Mouse (Mus musculus): ENCODE data around the gene Golga3. TPM values are rescaled to one million over a fixed set of nuclear protein-coding genes. Genes with fewer than 3 reads are reported as not detected.

The Golga3 gene
- total RNA-seq (2022) = 10 to 100 TPM; 49.5 to 52.7 (median 50.6) TPM

DNA sequence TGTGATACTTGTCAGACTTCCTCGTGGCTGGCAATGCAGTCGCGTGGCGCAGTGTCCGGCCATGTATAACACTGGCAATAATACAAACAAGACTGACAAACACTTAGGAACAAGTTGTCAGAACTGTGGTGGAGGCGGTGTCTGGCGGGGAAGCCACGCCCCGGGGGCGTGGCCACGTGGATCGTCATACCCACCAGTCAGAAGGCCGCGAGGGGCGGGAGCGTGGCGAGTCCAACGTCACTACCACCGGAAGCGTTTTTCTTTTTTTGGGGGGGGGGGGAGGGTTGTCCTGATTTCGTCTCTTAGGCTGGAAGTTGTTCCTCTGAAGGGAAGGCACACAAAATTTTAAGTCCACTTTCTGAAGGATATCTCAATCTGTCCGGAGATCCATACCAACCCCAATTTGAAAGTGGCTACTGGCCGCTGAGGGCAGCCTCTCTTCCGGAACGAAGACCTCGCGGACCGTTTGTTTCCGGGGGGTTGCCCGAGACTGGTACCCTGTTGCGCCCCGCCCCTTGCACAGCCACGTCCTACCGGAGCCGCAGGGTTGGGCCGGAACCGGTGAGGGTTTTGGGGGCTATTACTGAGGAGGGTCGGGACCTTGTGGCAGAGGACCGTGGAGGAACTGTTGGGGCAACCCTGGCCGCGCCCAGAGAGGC lies at the start of gene Golga3:
Golga3 (plus strand) TSS at position 340 of the 659 bp plus-strand sequence.
- DNase-seq (ENCODE audit: low spot score in 2 of 2) = peak; percentile 85 to 89

DNA sequence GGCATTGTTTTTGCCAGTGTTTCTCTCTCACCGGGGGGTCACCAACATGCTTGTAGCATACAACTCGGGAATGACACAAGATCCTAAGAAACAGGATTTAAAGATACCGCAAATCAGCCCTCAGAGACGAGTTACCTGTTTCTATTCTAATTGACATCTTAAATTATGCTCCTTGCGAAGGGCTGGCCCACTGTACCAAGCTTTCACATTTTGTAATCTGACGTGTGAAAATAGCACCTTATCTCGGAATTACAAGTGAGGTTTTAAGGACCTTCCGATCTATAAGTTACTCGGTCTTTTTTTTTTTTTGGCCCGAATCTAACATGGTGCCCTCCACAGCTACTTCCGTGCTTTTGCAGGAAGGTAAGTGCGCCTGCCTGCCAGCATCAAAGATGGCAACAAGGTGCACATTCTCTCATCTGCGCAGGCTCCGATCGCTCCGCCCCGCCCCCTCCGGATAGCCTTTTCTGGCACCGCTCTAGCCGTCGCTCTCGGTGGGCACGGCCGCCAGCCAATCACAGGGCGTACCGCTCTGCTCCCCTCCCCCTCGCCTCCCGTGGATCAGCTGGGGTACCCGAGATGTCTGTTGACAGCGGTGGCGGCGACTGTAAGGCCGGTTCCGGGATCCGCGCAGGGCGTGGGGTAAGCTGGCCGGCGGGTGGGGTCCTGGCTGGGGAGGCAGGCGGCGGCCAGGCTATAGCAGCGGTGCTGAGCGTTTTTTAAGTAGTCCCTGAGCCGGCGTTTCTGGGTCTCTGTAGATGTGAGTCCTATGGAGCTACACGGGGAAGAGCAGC lies 41.0 kb upstream of the Golga3 start, which contains the start of gene Chfr:
Chfr (plus strand) TSS at position 550 of the 794 bp plus-strand sequence.
- peak; percentile 98 to 100 for DNase-seq (ENCODE audit: low spot score in 2 of 2)

DNA sequence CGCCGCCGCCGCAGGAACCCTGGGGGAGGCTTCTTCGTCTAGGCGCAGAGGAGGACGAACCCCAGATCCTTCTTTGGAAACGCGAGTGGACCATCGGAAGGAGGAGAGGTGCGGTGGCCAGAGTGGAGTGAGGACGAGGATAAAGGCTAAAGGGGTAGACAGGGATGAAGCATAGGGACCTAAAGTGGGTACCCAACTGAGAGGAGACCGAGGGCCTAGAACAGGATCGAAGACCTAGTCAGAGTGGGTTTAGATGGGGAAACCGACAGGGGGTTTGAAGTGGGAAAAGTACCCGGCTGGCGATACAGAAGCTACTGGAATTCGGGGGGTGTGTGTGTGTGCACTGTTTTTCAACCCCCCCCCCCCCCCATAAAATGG lies 40.4 kb upstream of the Golga3 start:
- DNase-seq (ENCODE audit: low spot score in 2 of 2) = no peak

DNA sequence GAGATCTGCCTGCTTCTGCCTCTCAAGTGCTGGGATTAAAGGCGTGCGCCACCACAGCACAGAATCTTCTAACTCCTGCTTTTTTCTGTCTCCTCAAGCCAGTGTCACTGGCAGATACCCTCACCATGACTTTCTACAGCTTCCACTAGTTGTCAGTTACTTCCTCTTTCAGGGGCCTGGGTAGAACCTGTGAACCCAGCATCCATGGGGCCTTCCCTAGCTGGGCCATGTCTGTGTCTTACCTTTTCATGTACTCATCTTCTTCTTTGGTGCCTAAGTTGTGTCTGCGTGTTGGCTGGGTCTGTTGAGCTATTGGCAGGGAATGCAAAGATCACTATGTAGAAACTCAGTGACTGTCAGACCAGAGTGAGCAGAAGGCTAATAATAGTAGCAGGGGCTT lies 38.7 kb upstream of the Golga3 start:
- DNase-seq (ENCODE audit: low spot score in 2 of 2) = no peak

DNA sequence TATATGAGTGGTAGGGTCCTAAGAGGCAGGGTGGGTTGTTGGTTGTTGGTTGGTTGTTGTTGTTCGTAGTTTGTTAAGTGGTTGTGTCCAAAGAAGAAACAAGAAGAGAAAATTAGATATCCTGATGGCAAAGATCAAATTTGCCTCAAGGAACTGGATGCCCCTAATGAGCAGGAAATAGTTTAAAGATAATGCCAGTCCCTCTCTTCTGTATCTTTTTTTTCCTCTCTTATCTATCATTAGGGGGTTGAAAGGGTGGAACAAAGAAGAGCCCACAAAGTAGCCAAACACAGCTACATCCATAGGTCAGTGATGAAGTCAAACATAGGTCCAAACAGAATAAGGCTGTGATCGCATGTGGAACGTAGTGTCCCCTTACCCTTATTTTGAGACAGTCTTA lies 37.2 kb upstream of the Golga3 start:
- no peak for DNase-seq (ENCODE audit: low spot score in 2 of 2)

DNA sequence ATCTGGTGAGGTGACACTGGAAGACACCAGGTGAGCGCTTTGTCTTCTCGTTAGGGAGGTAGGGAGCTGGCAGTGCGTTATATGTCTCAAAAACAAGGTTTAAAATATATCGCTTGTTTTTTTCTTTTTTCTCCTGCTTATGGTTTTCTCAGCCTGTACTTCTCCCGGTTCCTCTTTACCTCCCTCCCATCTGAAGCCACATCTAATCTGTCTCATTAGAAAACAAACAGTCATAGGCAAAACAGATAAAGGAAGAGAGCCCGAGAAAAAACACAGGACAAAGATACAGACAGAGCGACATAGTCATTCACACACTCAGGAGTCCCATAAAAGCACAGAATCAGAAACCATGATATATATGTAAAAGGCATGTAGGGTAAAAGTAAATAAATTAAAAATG lies 36.1 kb upstream of the Golga3 start:
- DNase-seq (ENCODE audit: low spot score in 2 of 2) = no peak

DNA sequence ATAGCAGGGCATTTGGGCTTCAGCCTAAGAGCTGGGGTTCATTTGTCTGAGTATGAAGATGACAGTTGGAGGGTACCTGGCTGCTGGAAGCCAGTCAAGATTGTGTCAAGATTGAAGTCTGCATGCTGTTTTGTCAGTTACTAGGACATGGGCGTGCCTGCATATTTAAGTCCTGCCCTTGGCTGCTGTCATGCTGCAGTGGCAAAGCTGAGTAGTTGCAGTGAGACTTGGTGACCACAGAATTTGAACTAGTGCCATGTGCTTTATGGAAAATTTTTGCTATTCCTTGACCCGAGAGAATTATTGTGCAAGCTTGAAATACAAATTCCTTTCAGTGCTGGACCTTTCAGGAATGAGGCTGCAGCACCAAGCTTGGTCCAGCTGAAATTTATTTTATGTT lies 34.2 kb upstream of the Golga3 start:
- no peak for DNase-seq (ENCODE audit: low spot score in 2 of 2)

DNA sequence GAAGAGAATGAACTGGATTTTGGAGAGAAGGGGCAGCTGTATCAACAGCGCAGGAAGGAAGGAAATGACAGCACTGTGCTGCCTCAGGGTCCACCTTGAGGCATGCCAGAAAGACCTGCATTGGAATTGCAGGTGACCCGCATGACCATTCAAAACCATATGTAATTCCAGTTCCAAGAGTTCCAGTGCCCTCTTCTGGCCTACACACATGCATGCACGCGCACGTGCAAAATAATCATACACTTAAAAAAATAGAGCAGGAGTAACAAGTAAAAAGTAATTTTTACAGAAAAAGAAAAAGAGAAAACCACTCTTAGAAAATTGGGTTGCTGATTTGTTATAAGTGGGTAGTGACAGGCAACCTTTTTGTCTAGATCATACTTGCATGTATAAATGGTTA lies 33.5 kb upstream of the Golga3 start:
- DNase-seq (ENCODE audit: low spot score in 2 of 2) = no peak

DNA sequence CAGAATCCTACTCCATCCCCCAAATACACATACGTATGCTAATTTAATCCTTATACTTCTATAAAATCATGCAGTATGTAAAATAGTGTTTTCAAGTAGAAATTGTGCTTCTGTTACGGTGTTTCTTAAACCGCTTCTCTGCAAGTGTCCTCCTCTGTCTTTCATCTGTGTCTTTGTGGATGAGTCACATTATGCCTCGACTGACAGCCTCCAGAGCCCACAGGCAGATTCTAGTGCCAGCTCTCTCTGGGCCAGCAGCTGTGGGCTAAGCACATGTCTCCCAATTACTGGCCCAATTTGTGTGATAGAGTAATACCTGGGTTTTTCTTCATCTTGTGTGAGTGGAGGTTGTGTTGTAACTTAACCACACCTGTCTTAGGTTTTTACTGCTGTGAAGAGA lies 7.1 kb upstream of the Golga3 start:
- no peak for DNase-seq (ENCODE audit: low spot score in 2 of 2)

DNA sequence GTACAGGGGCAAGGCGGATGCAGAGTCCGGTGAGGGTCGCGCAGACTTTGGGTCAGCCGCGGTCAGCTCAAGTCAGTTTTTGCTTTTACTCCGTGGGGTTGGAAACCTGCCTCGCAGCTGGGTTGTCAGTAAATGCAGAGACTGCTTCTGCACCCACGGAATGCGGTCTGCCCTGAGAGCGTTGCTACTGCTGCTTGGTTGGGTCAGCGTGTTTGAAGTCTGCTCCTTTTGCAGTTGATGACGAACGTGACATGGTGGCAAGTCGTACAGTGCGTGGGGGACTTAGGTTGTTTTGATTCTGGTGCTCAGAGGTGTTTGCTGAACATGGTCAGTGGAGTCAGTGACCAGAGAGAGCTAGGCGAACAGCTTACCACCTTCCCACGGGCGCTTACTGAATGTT lies 520 bp downstream of the Golga3 start:
- no peak for DNase-seq (ENCODE audit: low spot score in 2 of 2)

DNA sequence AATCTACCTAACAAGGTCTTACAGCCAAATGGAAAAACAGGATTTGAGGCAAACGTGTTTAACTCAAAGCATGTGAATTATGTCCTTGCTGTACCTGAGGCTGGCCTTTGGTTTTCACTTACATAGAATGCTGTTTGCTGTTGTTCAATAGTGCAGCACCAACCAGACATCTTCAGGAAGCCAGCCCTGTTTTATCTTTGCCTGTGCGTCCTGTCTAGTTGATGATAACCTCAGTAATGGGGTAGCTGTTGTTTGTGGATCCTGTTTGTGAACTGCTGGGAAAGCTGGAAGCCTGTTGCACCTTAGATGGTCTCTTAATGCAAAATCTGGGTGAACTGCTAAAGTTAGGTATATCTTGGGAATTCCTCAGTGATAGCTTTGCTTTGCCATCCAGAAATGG lies 2.1 kb downstream of the Golga3 start:
- no peak for DNase-seq (ENCODE audit: low spot score in 2 of 2)

DNA sequence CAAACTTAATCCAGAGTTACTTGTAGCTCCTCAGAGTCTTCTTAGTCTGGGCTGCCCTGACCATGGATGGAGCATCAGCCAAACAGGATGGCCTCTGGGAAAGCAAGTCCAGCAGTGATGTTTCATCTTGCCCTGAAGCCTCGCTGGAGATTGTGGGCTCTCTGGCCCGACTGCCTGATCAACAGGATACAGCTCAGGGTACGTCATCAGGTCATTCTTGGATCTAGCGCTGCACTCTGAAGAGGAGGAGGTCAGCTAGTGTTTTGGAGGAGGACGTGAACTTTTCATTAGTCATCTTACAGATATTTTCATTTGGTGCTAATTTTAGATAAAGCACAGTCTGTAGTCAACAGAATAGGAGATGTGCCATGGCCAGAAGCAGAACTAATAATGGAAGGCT lies 5.2 kb downstream of the Golga3 start:
- no peak for DNase-seq (ENCODE audit: low spot score in 2 of 2)

DNA sequence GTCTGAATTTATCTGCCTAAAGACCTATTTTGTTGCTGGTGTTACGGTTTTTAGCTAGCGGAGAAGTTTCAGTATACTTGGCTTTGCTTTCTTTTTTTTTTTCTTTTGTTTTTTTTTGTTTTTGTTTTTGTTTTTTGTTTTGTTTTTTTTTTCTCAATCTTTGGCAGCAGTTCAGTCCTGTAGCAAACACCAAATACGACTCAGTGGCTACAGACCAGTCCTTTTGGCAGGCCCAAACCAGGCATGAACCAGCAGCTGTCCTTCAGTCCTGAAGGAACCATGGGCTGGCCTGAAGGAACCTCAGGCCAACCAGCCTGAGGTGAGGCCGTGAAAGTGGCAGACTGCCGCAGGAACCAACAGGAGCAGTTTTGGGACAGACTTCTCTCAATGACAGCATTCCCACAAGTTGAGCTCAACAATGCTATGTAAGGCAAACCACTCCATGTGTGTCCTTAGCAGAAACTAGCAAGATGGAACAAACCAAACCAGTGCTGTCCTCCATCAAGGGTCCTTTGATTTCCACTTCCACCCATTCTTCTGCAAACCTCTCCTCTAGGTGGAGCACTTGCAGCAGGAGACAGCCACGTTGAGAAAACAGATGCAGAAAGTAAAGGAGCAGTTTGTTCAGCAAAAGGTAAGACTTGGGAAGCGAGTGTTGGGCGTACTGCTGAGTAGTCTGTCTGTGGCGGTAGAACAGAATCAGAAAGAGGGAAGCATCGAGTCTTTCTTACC lies 26.8 kb downstream of the Golga3 start:
- no peak for DNase-seq (ENCODE audit: low spot score in 2 of 2)

DNA sequence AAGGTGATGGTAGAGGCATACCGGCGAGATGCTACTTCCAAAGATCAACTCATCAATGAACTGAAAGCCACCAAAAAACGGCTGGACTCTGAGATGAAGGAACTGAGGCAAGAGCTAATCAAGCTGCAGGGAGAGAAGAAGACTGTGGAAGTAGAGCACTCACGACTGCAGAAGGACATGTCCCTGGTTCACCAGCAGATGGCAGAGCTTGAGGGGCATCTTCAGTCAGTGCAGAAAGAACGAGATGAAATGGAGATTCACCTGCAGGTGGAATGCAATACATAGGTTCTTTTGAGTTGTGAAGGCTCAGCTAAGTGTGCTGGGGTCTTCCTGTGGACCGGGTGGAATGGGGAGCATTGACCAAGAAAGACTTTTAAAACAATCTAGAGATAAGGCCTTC lies 28.3 kb downstream of the Golga3 start:
- no peak for DNase-seq (ENCODE audit: low spot score in 2 of 2)

DNA sequence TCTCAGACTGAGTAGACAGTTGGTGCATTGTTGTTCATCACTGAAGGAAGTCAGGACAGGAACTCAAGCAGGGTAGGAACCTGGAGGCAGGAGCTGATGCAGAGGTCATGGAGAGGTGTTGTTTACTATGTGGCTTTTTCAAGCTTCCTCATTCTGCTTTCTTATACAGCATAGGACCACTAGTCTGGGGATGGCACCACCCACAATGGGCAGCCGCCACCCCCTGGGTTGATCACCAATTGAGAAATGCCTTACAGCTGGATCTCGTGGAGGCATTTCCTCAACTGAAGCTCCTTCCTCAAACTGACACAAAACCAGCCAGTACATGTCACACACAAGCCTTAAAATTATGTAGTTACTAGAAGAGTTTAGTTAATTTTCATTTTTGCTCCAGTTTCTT lies 34.8 kb downstream of the Golga3 start:
- DNase-seq (ENCODE audit: low spot score in 2 of 2) = no peak

DNA sequence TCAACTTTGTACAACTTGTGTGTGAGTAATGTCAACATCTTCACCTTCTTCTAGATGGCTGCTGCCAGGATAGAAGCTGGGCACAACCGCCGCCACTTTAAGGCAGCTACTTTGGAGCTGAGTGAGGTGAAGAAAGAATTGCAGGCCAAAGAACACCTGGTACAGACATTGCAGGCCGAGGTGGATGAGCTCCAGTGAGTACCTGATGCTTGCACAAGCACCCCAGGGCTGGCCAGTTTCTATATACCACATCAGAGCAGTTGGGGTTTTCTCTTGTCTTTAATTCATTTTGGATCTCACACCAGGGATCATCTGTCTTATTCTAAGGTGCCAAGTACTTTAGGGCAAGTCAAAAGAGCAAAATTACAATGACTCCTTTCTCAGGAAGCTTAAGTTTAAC lies 40.3 kb downstream of the Golga3 start:
- no peak for DNase-seq (ENCODE audit: low spot score in 2 of 2)

DNA sequence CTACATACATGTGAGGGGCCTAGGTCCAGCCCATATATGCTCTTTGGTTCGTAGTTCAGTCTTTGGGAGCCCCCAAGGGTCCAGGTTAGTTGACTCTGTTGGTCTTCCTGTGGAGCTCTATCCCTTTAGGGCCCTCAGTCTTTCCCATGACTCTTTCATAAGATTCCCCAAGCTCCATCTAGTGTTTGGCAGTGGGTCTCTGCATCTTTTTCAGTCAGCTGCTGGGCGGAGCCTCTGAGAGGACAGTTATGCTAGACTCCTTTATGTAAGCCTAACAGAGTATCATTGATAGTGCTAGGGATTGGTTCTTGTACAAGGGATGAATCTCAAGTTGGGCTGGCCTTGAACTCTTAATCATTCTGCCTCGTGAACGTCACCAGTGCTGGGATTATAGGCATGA lies 43.8 kb downstream of the Golga3 start:
- DNase-seq (ENCODE audit: low spot score in 2 of 2) = no peak

DNA sequence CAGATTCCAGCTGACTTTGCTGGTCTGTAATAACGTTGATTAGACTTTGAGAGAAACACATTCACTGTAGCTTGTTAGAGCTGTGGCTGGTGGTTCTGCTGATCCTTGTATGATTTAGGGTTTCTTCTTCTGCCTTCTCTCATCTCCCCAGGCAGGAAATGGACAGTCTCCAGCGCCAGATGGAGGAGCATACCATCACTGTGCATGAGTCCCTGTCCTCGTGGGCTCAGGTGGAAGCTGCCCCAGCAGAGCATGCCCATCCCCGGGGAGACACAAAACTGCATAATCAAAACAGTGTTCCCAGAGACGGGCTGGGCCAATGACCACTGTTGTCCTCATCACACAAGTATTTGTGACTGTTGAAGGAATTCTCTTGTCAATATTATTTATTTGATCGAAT lies 46.3 kb downstream of the Golga3 start:
- DNase-seq (ENCODE audit: low spot score in 2 of 2) = no peak

DNA sequence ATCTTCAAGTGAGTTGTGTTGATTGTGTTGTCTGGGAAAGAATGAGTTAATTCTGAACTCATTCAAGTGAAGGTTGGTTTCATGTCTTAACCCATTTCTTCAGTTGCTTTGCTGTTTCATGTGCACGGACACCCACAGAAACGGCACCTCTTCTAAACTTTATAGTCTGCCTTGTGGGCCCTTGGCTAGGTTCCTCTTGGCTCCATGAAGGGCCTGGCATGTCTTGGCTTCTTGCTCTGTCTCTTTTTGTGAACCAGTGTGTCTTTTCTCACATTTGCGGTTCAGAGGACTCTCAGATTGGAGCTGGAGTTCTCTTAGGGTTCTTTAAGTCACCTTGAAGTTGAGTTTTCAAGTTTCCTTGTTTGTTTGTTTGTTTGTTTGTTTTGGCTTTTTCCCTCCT lies 48.6 kb downstream of the Golga3 start:
- no peak for DNase-seq (ENCODE audit: low spot score in 2 of 2)

DNA sequence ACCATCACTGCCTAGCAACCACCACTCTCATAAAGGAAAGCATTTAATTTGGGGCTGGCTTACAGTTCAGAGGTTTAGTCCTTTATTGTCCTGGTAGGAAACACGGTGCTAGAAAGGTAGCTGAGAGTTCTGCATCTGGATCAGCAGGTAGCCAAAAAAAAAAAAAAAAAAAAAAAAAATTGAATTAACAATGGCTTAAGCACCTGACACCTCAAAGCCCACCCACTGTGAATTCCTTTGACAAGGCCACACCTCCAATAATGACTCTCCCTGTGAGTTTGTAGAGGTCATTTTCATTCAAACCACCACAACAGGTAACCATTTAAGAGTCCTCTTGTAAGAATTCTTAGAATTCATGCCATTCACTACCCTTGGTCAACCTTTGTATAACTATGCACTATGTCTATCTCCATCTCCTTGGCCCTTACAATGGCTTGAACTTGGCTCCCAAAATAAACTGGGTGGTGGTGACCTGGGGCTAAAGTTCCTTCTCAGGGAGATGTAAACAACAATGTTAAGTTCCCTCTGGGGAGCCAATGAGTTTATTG lies 50.9 kb downstream of the Golga3 start:
- DNase-seq (ENCODE audit: low spot score in 2 of 2) = no peak

DNA sequence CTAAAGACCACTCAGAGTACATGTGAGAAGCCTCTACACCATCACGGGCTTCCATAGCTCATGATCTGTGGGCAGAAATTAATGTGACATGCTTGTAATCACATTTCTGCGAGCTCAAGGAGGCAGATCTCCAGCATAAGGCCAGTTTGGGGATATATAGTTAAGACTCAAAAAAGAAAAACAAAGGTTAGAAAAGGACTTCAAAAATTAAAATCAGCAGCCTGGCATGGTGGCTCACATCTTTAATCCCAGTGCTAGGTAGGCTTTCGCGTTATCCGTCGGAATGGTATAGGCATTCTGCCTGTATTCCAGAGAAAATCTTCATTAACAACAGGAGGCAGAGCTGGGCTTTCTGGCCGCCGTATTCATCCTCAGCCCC lies 53.9 kb downstream of the Golga3 start:
- DNase-seq (ENCODE audit: low spot score in 2 of 2) = peak in 1 of 2 experiments; percentile 11

DNA sequence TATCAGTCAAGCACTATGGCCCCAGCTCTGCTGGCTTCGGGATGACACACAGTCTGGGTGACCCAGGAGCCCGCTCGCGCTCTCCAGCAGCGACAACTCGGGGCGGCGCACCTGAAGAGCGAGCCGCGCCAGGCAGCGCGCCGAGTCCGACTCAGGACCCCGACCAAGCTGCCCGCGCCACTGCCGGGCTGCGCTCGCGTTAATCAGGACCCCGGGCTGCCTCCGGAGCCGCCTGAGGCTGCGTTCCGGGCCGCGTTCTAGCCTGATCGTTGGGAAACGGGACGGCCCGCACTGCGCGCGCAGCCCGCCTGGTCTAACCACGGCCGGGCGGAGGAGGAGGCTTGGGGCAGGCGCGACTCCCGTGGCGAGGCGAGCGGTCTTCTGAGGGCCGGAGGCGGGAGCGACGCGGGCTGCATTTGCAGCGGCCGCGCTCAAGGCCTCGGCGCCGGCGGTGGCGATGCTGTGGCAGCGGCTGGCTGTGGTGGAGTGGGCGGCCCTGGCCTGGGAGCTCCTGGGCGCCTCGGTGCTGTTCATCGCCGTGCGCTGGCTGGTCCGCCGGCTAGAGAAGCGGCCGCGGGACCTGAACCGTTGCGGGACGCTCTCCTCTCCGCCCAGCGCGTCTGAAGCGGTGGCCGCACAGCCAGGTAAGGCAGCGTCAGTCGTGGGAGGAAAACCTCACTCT lies 54.4 kb downstream of the Golga3 start, which contains the start of gene Ankle2:
Ankle2 (plus strand) TSS at position 225 of the 682 bp plus-strand sequence.
- DNase-seq (ENCODE audit: low spot score in 2 of 2) = peak; percentile 76 to 89

All from layer of hippocampus, adult 8-10 months (tissue).